Mouse (Mus musculus) olfactory bulb, adult 2 months (tissue): ENCODE data around the gene Gm42715.

Experiments used
- CTCF ChIP-seq: fragments of 200-500 bp; IDR thresholded peaks from 2 replicates; pipeline ENCODE4 v1.5.1; 2012; ENCODE audit warnings: low read depth, mild to moderate bottlenecking, low read length, moderate library complexity; ENCODE audit not compliant: insufficient read depth
- POLR2A ChIP-seq: fragments of 200-500 bp; IDR thresholded peaks from 2 replicates; pipeline ENCODE4 v1.6.1; 2012; ENCODE audit warnings: mild to moderate bottlenecking, low read depth, low read length, moderate library complexity; ENCODE audit not compliant: insufficient read depth

- no peak for TF ChIP-seq POLR2A
- no peak for TF ChIP-seq CTCF
Measured at GRCm38 (mm10) chr7:127516344-127516743, 3.0 kb upstream of the Gm42715 start.
